Mouse (Mus musculus) olfactory bulb, adult 2 months (tissue): ENCODE results near the gene Traip.

ENCODE experiments used
- CTCF ChIP-seq: fragments of 200-500 bp; IDR thresholded peaks from 2 replicates; pipeline ENCODE4 v1.5.1; 2012; ENCODE audit warnings: low read depth, mild to moderate bottlenecking, low read length, moderate library complexity; ENCODE audit not compliant: insufficient read depth
- POLR2A ChIP-seq: fragments of 200-500 bp; IDR thresholded peaks from 2 replicates; pipeline ENCODE4 v1.6.1; 2012; ENCODE audit warnings: mild to moderate bottlenecking, low read depth, low read length, moderate library complexity; ENCODE audit not compliant: insufficient read depth

DNA sequence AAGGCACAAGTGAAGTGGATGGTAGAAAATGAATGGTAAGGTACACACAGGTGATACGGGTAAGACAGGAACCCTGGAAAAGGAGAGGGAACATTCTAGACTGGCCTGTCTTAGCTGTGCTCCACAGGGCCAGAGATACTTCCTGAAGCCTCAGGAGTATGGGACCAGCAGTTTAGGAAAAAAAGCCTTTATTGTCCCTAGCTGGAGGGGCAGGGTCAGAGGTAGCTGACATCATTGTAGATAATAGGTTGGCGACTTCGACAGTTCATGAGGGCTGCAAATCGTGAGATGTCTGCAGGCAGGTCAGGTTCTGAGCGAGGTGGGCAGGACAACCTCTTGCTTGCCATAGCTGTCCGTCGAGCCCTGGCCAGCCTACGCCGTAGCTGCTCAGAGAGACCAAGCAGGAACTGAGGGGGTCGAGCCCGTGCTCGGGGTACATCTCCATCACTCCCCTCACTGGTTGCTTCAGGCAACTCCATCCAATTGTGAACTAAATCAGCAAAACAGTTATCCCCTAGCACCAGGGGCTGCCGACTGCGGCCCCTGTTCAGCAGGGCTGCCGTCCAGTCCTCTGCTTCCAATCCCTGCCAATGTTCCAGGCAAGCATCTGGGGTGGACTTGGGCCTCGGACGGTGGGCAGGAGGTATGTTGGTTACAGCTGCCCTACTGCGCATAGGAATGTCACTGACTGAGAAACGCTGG, 34.3 kb downstream of the Traip start:
- TF ChIP-seq CTCF (no peak), POLR2A (no peak)
